ENCODE assay signal across 9 mouse cellular contexts in the genomic region with DNA sequence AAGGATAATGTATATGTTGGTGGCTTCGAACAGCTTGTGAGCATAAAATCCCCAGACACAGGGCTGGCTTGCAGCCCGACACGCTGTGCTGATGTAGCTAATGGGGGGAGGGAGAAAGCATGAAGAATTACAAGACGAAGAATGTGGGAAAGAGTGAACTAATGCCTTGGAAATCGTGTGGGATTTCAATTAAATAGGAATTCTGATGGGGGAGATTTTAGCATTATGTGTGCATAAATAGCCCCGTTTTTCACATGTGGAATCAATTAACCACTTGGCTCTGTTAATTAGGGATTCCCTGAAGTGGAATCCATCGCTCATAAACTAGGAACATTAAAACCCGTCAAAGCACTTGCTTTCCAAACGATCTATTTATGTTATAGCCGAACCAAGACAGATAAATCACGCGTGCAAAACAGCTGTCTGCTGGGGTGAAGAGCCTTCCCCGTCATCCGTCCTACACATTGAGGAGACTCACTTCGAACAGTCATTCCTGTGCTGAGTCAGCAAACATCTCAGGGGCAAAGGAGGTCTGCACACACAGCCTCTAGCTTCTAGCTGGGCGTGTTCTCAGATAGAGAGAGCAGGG.
DNase-seq lines count a peak whose midpoint lies in the region; ATAC-seq and TF ChIP-seq lines count a peak whose summit lies in the region.
"Had no signal": no experiment of that assay in that cellular context is flagged by ENCODE, and none has a peak within 500 bp of the region (broad histone marks: within the 10 kb centered on the region; RNA-seq: fewer than 3 reads in every experiment).

No protein-coding gene starts in this region.

- peak overlapping the region; percentile 27 for H3K4me2 ChIP-seq in kidney, embryonic 15.5 days
- H3K4me2 ChIP-seq in limb, embryonic 11.5 days (ENCODE audit: low read depth, severe bottlenecking): peak overlapping the region; percentile 27

- no peaks in the 10 kb centered on the region for H3K27me3 ChIP-seq in kidney, embryonic 15.5 days
- no peaks in the 10 kb centered on the region for H3K27me3 ChIP-seq in limb, embryonic 11.5 days (ENCODE audit: control insufficient read depth, insufficient read depth, low read length)

- no peak for DNase-seq in kidney, postnatal 36 days
- DNase-seq in ES-E14 (ENCODE audit: low read depth, low spot score): no peak
- DNase-seq in embryo, embryonic 9.5 days (ENCODE audit: extremely low spot score): peak; percentile 6
- peak; percentile 56 for DNase-seq in limb, embryonic 11.5 days (ENCODE audit: low spot score)
- DNase-seq in ovary, postnatal 36 days (ENCODE audit: low spot score): no peak
- no peak for DNase-seq in cerebellum, adult 9-11 months

- WGBS in kidney, embryonic 15.5 days: 27% methylated on average over 16 of the region's 16 CpGs
- 16% methylated on average over 16 of the region's 16 CpGs for WGBS in limb, embryonic 11.5 days

- in situ Hi-C loops in ES-E14 (cut with MboI; ENCODE audit: low sequenced_read_pairs in 2 of 2, unreplicated experiment in 2 of 2): no loop called here

- no peaks in the 10 kb centered on the region for H3K9me3 ChIP-seq in kidney, embryonic 15.5 days (replicated peaks)
- no peaks in the 10 kb centered on the region for H3K9me3 ChIP-seq in ES-E14 (ENCODE audit: control insufficient read depth, insufficient read depth, low read depth, low read length)
- H3K9me3 ChIP-seq in limb, embryonic 11.5 days (ENCODE audit: control insufficient read depth, low read length): no peaks in the 10 kb centered on the region
- H3K9me3 ChIP-seq: G1E had no signal

- ATAC-seq in kidney, embryonic 15.5 days (replicated peaks; ENCODE audit: low FRiP score): peak; percentile 69; the same call in 1 of the 2 replicates
- peak; percentile 51; the same call in 1 of the 2 replicates for ATAC-seq in limb, embryonic 11.5 days (ENCODE audit: insufficient number of reproducible peaks, low FRiP score, low TSS enrichment, low read depth)
- no peak for ATAC-seq in megakaryocyte-erythroid progenitor cell, adult 5-6 weeks (replicated peaks; ENCODE audit: low FRiP score, low TSS enrichment, poor library complexity, severe bottlenecking)

- no peaks in the 10 kb centered on the region for H3K36me3 ChIP-seq in kidney, embryonic 15.5 days
- no peaks in the 10 kb centered on the region for H3K36me3 ChIP-seq in ES-E14 (ENCODE audit: control insufficient read depth, insufficient read depth, low read length, poor library complexity, severe bottlenecking)
- H3K36me3 ChIP-seq in limb, embryonic 11.5 days (ENCODE audit: control insufficient read depth, insufficient read depth, low read length): no peaks in the 10 kb centered on the region
- H3K36me3 ChIP-seq: G1E had no signal

- peaks cover 12% of the 10 kb centered on the region for H3K4me1 ChIP-seq in kidney, embryonic 15.5 days
- no peaks in the 10 kb centered on the region for H3K4me1 ChIP-seq in ES-E14 (ENCODE audit: control insufficient read depth in 2 of 2, insufficient read depth in 2 of 2, low read length in 2 of 2, poor library complexity in 1 of 2)
- peaks cover 3% of the 10 kb centered on the region; the same call in 1 of the 2 replicates for H3K4me1 ChIP-seq in limb, embryonic 11.5 days (ENCODE audit: control insufficient read depth, insufficient read depth, low read length)

- no peak overlapping the region for H3K4me3 ChIP-seq in kidney, embryonic 15.5 days (replicated peaks)
- no peak overlapping the region for H3K4me3 ChIP-seq in ES-E14 (ENCODE audit: insufficient read depth in 1 of 2, low read depth in 1 of 2, low read length in 2 of 2, poor library complexity in 1 of 2, severe bottlenecking in 1 of 2)
- H3K4me3 ChIP-seq in limb, embryonic 11.5 days (ENCODE audit: low read depth, low read length): no peak overlapping the region

- no peak overlapping the region for H3K27ac ChIP-seq in kidney, embryonic 15.5 days
- H3K27ac ChIP-seq in ES-E14 (ENCODE audit: insufficient read depth, low read depth, low read length, poor library complexity, severe bottlenecking): no peak overlapping the region
- no peak overlapping the region for H3K27ac ChIP-seq in limb, embryonic 11.5 days (replicated peaks; ENCODE audit: low read depth, low read length)

- H3K9ac ChIP-seq in kidney, embryonic 15.5 days: no peak overlapping the region
- H3K9ac ChIP-seq in ES-E14 (ENCODE audit: insufficient read depth, low read depth, low read length, poor library complexity, severe bottlenecking): no peak overlapping the region
- no peak overlapping the region for H3K9ac ChIP-seq in limb, embryonic 11.5 days (ENCODE audit: low read length)

TF ChIP-seq in ES-E14, 5 proteins besides CTCF, POLR2A, EP300 and RAD21:
- TF ChIP-seq MAFK (IDR thresholded peaks at IDR 0.05; ENCODE audit: insufficient read depth, low read depth, low read length): peak; percentile 89
- TF ChIP-seq ZC3H11A (IDR thresholded peaks at IDR 0.05; ENCODE audit: borderline replicate concordance, low read depth, low read length): no peak

Comparison
In these comparisons a context has a peak if more than half of its experiments do, and no peak if none do; other contexts are left out.
1. DNase-seq: peak in embryo, embryonic 9.5 days (single experiment) and limb, embryonic 11.5 days (single experiment); none in kidney, postnatal 36 days (0 of 2), ES-E14 (single experiment), ovary, postnatal 36 days (single experiment) and cerebellum, adult 9-11 months (single experiment).